Mouse (Mus musculus): Measurements from ENCODE around the gene Itga3.

The Itga3 gene

DNA sequence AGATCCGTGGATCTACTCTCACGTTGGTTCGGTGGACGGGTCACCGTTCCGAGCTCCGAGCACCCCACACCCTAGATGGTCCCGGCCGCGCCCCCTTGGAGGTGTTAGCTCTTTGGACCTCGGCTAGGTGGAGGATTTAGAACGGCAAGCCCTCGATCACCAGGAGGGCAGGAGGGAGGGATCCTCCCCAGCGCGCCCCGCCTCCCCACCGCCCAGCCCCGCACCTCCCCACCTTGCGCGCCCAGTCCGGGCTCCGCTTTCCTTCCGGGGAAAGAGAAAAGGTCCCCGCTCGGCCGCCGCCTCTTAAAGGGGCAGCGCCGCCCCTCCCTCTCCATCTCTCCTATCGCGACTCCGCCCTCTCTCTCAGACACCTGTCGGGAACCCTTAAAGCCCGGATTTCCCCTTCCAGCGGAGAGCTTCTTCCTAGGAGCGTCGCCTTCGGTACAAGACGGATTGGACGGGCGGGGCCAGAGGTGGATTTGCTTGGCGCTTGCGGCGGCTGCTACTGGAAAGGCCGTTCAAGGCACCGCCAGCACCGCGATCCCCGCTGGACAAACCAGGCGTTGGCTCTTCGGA, at the start of gene Itga3:
TSS of gene Itga3 (minus strand) at position 266 of the 576 bp plus-strand sequence.
- DNase-seq (ENCODE audit: low spot score in 2 of 2): peak; percentile 44 to 50

GRCm38 (mm10) chr11:95125366-95125948, 48.9 kb upstream of the Itga3 start:
- no peak for DNase-seq (ENCODE audit: low spot score in 2 of 2)

GRCm38 (mm10) chr11:95122100-95122489, 45.5 kb upstream of the Itga3 start:
- DNase-seq (ENCODE audit: low spot score in 2 of 2): no peak

GRCm38 (mm10) chr11:95121161-95122099, 44.8 kb upstream of the Itga3 start:
- no peak for DNase-seq (ENCODE audit: low spot score in 2 of 2)

GRCm38 (mm10) chr11:95120633-95121020, 44.0 kb upstream of the Itga3 start:
- DNase-seq (ENCODE audit: low spot score in 2 of 2): no peak

- DNase-seq (ENCODE audit: low spot score in 2 of 2): no peak
These were observed 43.5 kb upstream of the Itga3 start, which contains the start of gene Dlx3 for GRCm38 (mm10) chr11:95119990-95120632. Gene Dlx3 (plus strand): TSS chr11:95120119.

- peak; percentile 52 to 63 for DNase-seq (ENCODE audit: low spot score in 2 of 2)
These were observed 41.9 kb upstream of the Itga3 start for GRCm38 (mm10) chr11:95118505-95118904.

- DNase-seq (ENCODE audit: low spot score in 2 of 2): peak; percentile 46 to 59
These were observed 40.4 kb upstream of the Itga3 start for GRCm38 (mm10) chr11:95117030-95117429.

GRCm38 (mm10) chr11:95110081-95110480, 33.5 kb upstream of the Itga3 start:
- DNase-seq (ENCODE audit: low spot score in 2 of 2): no peak

- DNase-seq (ENCODE audit: low spot score in 2 of 2): no peak
These were observed 32.4 kb upstream of the Itga3 start for GRCm38 (mm10) chr11:95109000-95109399.

- DNase-seq (ENCODE audit: low spot score in 2 of 2): peak; percentile 50 to 70
These were observed 30.0 kb upstream of the Itga3 start for GRCm38 (mm10) chr11:95106440-95107236.

DNA sequence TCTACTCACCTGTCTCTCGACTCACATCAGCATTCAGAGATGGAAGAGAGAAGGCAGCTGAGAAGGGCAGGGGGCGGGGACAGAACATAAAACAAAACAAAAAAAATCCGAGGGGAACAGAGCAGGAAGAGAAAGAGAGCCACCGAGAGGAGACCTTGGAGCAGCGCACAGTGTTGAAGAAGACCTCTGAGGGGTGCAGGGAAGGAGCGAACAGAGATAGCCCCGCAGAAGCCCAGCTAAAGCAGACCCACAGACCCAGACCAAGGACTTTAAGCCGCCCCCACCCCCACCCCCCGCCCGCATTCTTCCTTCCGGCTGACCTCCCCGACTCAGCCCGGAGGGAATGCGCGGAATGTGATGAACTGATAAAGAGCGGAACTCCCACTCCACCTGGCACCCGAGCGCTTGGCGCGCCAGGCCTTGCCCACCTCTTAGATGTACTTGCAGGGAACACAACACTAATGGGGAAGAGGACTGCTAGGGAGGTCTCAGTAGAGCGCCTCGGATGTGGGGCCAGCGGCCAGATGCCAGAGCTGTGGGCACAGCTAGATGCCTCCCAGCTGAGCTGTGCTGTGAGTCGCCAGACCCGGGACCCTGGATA, 28.8 kb upstream of the Itga3 start:
- DNase-seq (ENCODE audit: low spot score in 2 of 2): no peak

DNA sequence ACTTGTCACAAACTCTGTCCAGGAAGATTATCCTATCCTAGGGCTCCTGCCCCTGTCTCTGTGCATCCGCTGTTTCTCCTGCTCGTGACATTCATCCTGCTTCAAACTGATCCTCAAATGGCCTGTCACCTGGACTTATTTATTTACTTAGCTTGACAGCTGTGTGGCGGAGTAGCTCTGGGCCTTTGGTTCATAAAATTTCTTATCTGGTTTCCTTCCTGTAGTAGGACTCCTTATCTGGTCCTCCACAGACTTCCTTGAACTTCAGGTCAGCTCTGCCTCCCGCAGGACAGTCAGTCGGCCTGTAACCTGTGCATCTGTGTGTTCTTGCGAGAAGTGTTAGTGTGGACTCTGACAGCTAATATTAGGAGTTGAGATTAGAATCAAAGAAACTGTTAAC, 27.7 kb upstream of the Itga3 start:
- DNase-seq (ENCODE audit: low spot score in 2 of 2): no peak

- no peak for DNase-seq (ENCODE audit: low spot score in 2 of 2)
These were observed 25.7 kb upstream of the Itga3 start for GRCm38 (mm10) chr11:95102161-95102904.

DNA sequence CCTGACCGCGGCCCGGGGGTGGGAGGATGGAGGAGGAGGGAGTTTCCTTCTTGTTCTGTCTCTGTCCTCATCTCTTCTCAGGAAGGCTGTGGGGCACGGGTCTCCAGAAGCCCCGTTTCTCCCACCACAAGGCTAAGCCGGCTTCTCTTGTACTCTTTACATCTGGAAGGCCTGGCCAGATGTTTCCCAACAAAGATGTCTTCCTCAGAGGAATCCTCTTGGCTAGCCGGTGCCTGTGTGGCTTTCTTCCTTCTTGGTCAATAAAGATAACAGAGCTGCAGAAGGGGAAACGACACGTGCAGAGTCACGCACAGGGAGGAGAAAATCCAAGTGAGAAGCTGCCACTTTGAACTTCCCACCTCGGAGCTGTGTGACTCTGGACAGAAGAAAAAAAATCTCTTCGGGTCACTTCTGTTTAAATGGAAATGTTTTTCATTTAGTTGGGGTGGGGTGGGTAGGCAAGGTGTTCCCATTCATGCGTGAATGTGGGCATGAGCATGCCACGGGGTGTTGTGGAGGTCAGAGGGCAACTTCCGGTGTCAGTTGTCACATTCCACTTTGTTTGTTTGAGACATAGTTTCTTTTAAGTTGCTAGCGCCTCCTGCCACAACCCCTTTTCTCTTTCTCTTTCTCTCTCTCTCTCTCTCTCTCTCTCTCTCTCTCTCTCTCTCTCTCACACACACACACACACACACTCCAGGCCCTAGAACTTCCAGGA, 24.6 kb upstream of the Itga3 start:
- DNase-seq (ENCODE audit: low spot score in 2 of 2): no peak

- no peak for DNase-seq (ENCODE audit: low spot score in 2 of 2)
These were observed 23.8 kb upstream of the Itga3 start for GRCm38 (mm10) chr11:95100393-95100792.

GRCm38 (mm10) chr11:95098346-95099095, 21.9 kb upstream of the Itga3 start:
- no peak for DNase-seq (ENCODE audit: low spot score in 2 of 2)

GRCm38 (mm10) chr11:95097889-95098288, 21.3 kb upstream of the Itga3 start:
- DNase-seq (ENCODE audit: low spot score in 2 of 2): no peak

Measured in right cerebral cortex, postnatal 36 days (tissue).